Mouse (Mus musculus) layer of hippocampus, adult 2 months (tissue): Measurements from ENCODE around the gene Slc27a3. TPM values are rescaled to one million over a fixed set of nuclear protein-coding genes. Genes with fewer than 3 reads are reported as not detected.
A peak's percentile ranks its signal among the peaks of the same experiment; 100 is the strongest.
"Not testable (repeated sequence)": the region's sequence is repeated elsewhere in the genome, so short reads cannot be mapped to it uniquely, and the experiment has no call there.

Source experiments
- DNase-seq, 2 experiments: peaks; one replicate each; pipeline ENCODE4 v3.0.0; 2022; ENCODE audit warnings: low spot score in 2 of 2
- H3K27ac ChIP-seq: fragments of 200-600 bp; 2 replicates; pipeline ENCODE4 v1.8.1; 2022
- H3K4me3 ChIP-seq: fragments of 200-600 bp; 2 replicates; pipeline ENCODE4 v1.8.1; 2022; ENCODE audit warnings: mild to moderate bottlenecking
- CTCF ChIP-seq: fragments of 200-600 bp; conservative IDR thresholded peaks from 2 replicates; pipeline ENCODE4 v1.8.1; 2022; ENCODE audit warnings: antibody characterized with exemption, mild to moderate bottlenecking, moderate library complexity
- total RNA-seq, 2 experiments: library from RNA; stranded (reverse); gene quantifications; 2 replicates each; pipeline ENCODE4 v1.2.3; 2021

Slc27a3 gene
- total RNA-seq, 2 experiments from 2014 or later = 15.0 to 17.2 TPM

- Histone ChIP-seq H3K4me3 (no peak overlapping the region), H3K27ac (no peak overlapping the region)
- no peak for DNase-seq
- TF ChIP-seq CTCF = no peak
Measured at GRCm38 (mm10) chr3:90361476-90361875, 28.3 kb downstream of the Slc27a3 start.

GRCm38 (mm10) chr3:90359230-90359629 lies 30.5 kb downstream of the Slc27a3 start:
- Histone ChIP-seq H3K27ac (no peak overlapping the region), H3K4me3 (no peak overlapping the region)
- DNase-seq = no peak
- no peak for TF ChIP-seq CTCF

GRCm38 (mm10) chr3:90357959-90358358 lies 31.8 kb downstream of the Slc27a3 start:
- no peak for DNase-seq
- no peak for TF ChIP-seq CTCF
- Histone ChIP-seq H3K4me3 (no peak overlapping the region), H3K27ac (no peak overlapping the region)

- TF ChIP-seq CTCF = peak; percentile 46
- DNase-seq = no peak
- Histone ChIP-seq H3K27ac (no peak overlapping the region), H3K4me3 (no peak overlapping the region)
Measured at GRCm38 (mm10) chr3:90347847-90348246, 41.9 kb downstream of the Slc27a3 start.

- TF ChIP-seq CTCF = peak; percentile 58
- DNase-seq, H3K4me3 ChIP-seq, H3K27ac ChIP-seq: not testable (repeated sequence)
Measured at GRCm38 (mm10) chr3:90342853-90343252, 46.9 kb downstream of the Slc27a3 start.

GRCm38 (mm10) chr3:90340177-90340576 lies 49.6 kb downstream of the Slc27a3 start:
- Histone ChIP-seq H3K4me3 (no peak overlapping the region), H3K27ac (no peak overlapping the region)
- no peak for DNase-seq
- no peak for TF ChIP-seq CTCF

GRCm38 (mm10) chr3:90338190-90338589 lies 51.5 kb downstream of the Slc27a3 start:
- Histone ChIP-seq H3K4me3 (no peak overlapping the region), H3K27ac (no peak overlapping the region)
- no peak for DNase-seq
- no peak for TF ChIP-seq CTCF

GRCm38 (mm10) chr3:90335517-90335916 lies 54.2 kb downstream of the Slc27a3 start:
- TF ChIP-seq CTCF = peak; percentile 19; the same call in 1 of the 2 replicates
- no peak overlapping the region for H3K4me3 ChIP-seq
- H3K27ac ChIP-seq = no peak overlapping the region
- DNase-seq = no peak

Other genes with a start within 250 kb of the Slc27a3 start
- 100 to 1,000 TPM; 995 to 997 TPM for gene Rps27, start 176.3 kb downstream of the Slc27a3 start, total RNA-seq
- 1 to 10 TPM; 6.2 to 8.8 TPM for gene Rab13, start 176.2 kb downstream of the Slc27a3 start, total RNA-seq
- 10 to 100 TPM; 44.3 to 45.3 TPM for gene Jtb, start 158.3 kb downstream of the Slc27a3 start, total RNA-seq
- gene Creb3l4, start 146.4 kb downstream of the Slc27a3 start, total RNA-seq = not detected
- gene Slc39a1, start 141.8 kb downstream of the Slc27a3 start, total RNA-seq = 10 to 100 TPM; 42.5 to 45.5 TPM
- 10 to 100 TPM; 38.3 to 49.5 TPM for gene Crtc2, start 135.8 kb downstream of the Slc27a3 start, total RNA-seq
- 10 to 100 TPM; 33.7 to 35.6 TPM for gene Dennd4b, start 124.8 kb downstream of the Slc27a3 start, total RNA-seq
- 100 to 1,000 TPM; 107 to 108 TPM for gene Gatad2b, start 96.8 kb downstream of the Slc27a3 start, total RNA-seq
- gene Ints3, start 43.7 kb upstream of the Slc27a3 start, total RNA-seq = 10 to 100 TPM; 74.1 to 75.4 TPM
- gene Npr1, start 75.9 kb upstream of the Slc27a3 start, total RNA-seq = 1 to 10 TPM; 6.5 to 7.4 TPM
- gene Ilf2, start 86.2 kb upstream of the Slc27a3 start, total RNA-seq = 10 to 100 TPM; 85.4 to 88.0 TPM
- 10 to 100 TPM; 53.4 to 54.5 TPM for gene Snapin, start 101.1 kb upstream of the Slc27a3 start, total RNA-seq
- gene Chtop, start 119.6 kb upstream of the Slc27a3 start, total RNA-seq = 100 to 1,000 TPM; 152 to 153 TPM
- gene S100a1, start 124.5 kb upstream of the Slc27a3 start, total RNA-seq = 10 to 100 TPM; 89.9 to 92.1 TPM
- 10 to 100 TPM; 20.2 to 20.6 TPM for gene S100a13, start 124.5 kb upstream of the Slc27a3 start, total RNA-seq
- under 1 TPM; 0.49 to 0.95 TPM for gene S100a14, start 136.9 kb upstream of the Slc27a3 start, total RNA-seq
- 10 to 100 TPM; 79.0 to 82.8 TPM for gene S100a16, start 147.3 kb upstream of the Slc27a3 start, total RNA-seq
- gene S100a3, start 170.6 kb upstream of the Slc27a3 start, total RNA-seq = under 1 TPM; 0.64 to 0.79 TPM
- not detected for gene S100a2, start 200.3 kb upstream of the Slc27a3 start, total RNA-seq
- not detected for gene Gm42674, start 212.0 kb upstream of the Slc27a3 start, total RNA-seq
- 1 to 10 TPM; 3.4 to 5.7 TPM for gene S100a4, start 213.8 kb upstream of the Slc27a3 start, total RNA-seq
- not detected for gene S100a5, start 218.6 kb upstream of the Slc27a3 start, total RNA-seq
- gene S100a6, start 222.9 kb upstream of the Slc27a3 start, total RNA-seq = 10 to 100 TPM; 18.4 to 21.8 TPM